Mouse (Mus musculus): ENCODE measurements around the gene Ppil2. TPM values are rescaled to one million over a fixed set of nuclear protein-coding genes. Genes with fewer than 3 reads are reported as not detected.
A peak's percentile ranks its signal among the peaks of the same experiment; 100 is the strongest.

Ppil2 gene
- polyA plus RNA-seq, 1 experiment: 84.6 TPM

DNA sequence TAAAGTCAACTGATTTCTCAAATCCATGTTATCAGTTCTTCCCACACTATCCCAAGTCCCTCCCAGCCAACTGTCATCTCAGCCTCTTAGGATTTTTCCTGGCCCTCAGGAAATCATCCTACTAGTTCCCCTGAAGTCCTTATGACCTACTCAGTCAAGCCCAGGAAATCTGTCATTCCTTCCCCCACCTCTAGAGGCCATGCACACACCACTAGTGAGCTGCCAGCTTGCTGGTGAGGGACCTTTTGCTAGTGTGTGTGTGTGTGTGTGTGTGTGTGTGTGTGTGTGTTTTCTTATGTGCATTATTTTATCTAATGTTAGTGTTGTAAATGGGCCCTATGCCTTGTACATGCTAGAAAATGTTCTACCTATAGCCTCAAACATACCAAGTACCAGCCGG lies 16.2 kb upstream of the Ppil2 start:
- no peaks in the 10 kb centered on the region for H3K27me3 ChIP-seq (ENCODE audit: control insufficient read depth, insufficient read depth, low read length)
- peaks cover 6% of the 10 kb centered on the region for H3K4me1 ChIP-seq (ENCODE audit: control insufficient read depth, insufficient read depth, insufficient read length)
- no peak overlapping the region for H3K4me3 ChIP-seq (ENCODE audit: extremely low read depth, insufficient read depth, insufficient read length)
- H3K27ac ChIP-seq (ENCODE audit: insufficient read depth, low read length): no peak overlapping the region
- peak in 1 of 2 experiments; percentile 59 for DNase-seq (ENCODE audit: low read depth in 1 of 2, low spot score in 2 of 2)
- TF ChIP-seq CTCF (IDR thresholded peaks at IDR 0.05; ENCODE audit: extremely low read depth, insufficient read depth, insufficient read length, insufficient replicate concordance) (peak; percentile 75; the same call in 1 of the 2 replicates), POLR2A (IDR thresholded peaks at IDR 0.05; ENCODE audit: low read depth, low read length) (no peak)
- no peaks in the 10 kb centered on the region for H3K36me3 ChIP-seq (ENCODE audit: control insufficient read depth, insufficient read depth, low read length)
- 92% methylated on average over 1 of the region's 1 CpGs for WGBS

DNA sequence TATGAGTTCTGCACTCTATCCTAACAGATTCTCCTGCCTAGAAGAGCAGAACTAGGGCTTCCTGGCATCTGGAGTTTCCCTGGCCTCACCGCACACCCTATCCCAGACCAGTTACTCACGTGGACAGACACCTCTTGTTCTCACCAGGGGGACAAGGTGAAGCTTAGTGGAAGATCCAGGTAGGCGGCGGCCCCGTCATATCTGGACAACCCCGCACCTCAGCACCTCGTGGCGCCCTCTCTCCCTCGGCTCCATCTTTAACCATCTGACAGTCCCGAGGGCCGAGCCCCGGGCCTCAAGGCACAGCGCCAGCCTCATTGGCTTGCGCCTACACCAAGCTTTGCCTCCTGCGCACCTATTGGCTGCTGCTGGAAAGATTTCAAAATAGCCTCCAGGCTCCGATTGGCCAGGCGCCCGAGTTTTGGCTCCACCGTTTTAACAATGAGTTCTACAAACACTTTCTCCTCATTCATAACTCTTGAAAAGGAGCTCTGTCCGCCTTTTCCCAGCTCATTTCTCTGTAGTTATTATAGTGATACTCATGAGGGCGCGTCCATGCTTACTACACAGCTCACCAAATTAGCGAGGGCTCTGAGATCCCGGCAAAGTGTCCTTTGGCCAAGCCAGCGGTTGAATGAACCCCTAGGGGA lies 13.9 kb upstream of the Ppil2 start, which contains the start of gene 2610318N02Rik:
TSS of gene 2610318N02Rik (minus strand) at position 297 of the 650 bp plus-strand sequence.
- no peak for TF ChIP-seq POLR2A (IDR thresholded peaks at IDR 0.05; ENCODE audit: low read depth, low read length)
- no peak for TF ChIP-seq CTCF (IDR thresholded peaks at IDR 0.05; ENCODE audit: extremely low read depth, insufficient read depth, insufficient read length, insufficient replicate concordance)
- WGBS: 2% methylated on average over 25 of the region's 25 CpGs
- no peaks in the 10 kb centered on the region for H3K27me3 ChIP-seq (ENCODE audit: control insufficient read depth, insufficient read depth, low read length)
- peak within 1 kb of the TSS; percentile 64 for H3K4me3 ChIP-seq (ENCODE audit: extremely low read depth, insufficient read depth, insufficient read length)
- no peaks in the 10 kb centered on the region for H3K36me3 ChIP-seq (ENCODE audit: control insufficient read depth, insufficient read depth, low read length)
- H3K4me1 ChIP-seq (ENCODE audit: control insufficient read depth, insufficient read depth, insufficient read length): no peaks in the 10 kb centered on the region; the same call in 1 of the 2 replicates
- DNase-seq (ENCODE audit: low read depth in 1 of 2, low spot score in 2 of 2): peak; percentile 51 to 68
- H3K27ac ChIP-seq (ENCODE audit: insufficient read depth, low read length): no peak within 1 kb of the TSS

DNA sequence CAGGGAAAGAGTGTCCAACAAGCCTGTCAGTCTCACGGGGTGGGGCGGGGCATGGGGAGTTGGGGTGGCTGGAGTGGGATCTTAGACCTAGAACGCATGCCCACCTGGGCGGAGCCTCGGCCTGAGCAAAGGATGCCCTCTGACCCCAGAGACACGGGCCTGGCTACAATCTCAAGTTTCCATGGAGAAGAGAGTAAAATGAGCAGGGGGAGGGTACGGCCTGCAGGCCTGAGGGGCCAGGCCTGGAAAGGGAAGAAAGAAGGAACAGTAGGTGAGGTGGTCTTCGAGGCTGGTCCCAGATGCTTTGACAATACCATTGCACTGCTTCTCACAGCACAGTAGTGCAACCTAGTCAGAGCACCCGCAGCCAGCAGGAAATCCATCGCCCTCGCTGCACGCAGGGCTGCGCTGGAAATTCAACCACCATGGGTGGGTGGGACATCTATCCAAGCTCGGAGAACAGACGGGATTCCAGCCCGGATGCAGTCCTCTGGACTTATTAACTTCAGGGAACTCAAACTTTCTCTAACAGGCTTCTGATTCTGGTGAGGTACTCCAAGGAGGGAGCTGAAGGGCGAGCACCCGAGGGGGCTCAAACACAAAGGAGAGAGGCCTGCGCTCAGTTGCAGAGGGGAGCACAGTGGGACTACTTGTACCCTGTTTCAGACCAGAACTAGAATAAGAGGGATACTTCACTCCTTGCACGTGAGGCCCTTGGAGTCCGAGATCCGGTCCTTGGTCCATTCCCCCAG lies 13.2 kb upstream of the Ppil2 start:
- Histone ChIP-seq H3K27me3 (ENCODE audit: control insufficient read depth, insufficient read depth, low read length) (no peaks in the 10 kb centered on the region), H3K36me3 (ENCODE audit: control insufficient read depth, insufficient read depth, low read length) (no peaks in the 10 kb centered on the region), H3K4me1 (ENCODE audit: control insufficient read depth, insufficient read depth, insufficient read length) (no peaks in the 10 kb centered on the region; the same call in 1 of the 2 replicates), H3K27ac (ENCODE audit: insufficient read depth, low read length) (no peak overlapping the region), H3K4me3 (ENCODE audit: extremely low read depth, insufficient read depth, insufficient read length) (peak overlapping the region; percentile 64)
- TF ChIP-seq CTCF (IDR thresholded peaks at IDR 0.05; ENCODE audit: extremely low read depth, insufficient read depth, insufficient read length, insufficient replicate concordance): no peak
- TF ChIP-seq POLR2A (IDR thresholded peaks at IDR 0.05; ENCODE audit: low read depth, low read length): no peak
- WGBS: 23% methylated on average over 22 of the region's 22 CpGs
- DNase-seq (ENCODE audit: low read depth in 1 of 2, low spot score in 2 of 2): no peak

DNA sequence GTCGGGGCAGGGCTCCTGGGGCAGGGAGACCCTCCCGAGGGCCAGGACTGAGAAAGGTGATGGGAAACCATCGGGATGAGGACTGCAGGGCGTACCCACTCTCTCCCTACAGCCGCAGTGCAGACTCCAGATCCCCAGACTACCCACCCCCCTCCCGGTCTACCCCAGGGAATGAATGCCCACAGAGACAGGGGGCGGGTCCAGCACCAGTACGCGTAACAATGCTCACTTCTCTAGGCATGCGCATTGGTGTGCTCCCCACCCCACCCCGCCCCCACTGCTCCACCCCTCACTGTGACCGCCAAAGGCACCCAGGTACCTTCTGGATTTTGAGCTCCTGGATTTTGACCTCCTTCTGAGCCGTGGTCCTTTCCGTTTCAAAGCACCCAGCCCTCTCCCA lies 10.5 kb upstream of the Ppil2 start:
- no peak for DNase-seq (ENCODE audit: low read depth in 1 of 2, low spot score in 2 of 2)
- no peak for TF ChIP-seq CTCF (IDR thresholded peaks at IDR 0.05; ENCODE audit: extremely low read depth, insufficient read depth, insufficient read length, insufficient replicate concordance)
- TF ChIP-seq POLR2A (IDR thresholded peaks at IDR 0.05; ENCODE audit: low read depth, low read length): no peak
- Histone ChIP-seq H3K36me3 (ENCODE audit: control insufficient read depth, insufficient read depth, low read length) (no peaks in the 10 kb centered on the region), H3K4me1 (ENCODE audit: control insufficient read depth, insufficient read depth, insufficient read length) (no peaks in the 10 kb centered on the region; the same call in 1 of the 2 replicates), H3K27me3 (ENCODE audit: control insufficient read depth, insufficient read depth, low read length) (no peaks in the 10 kb centered on the region), H3K4me3 (ENCODE audit: extremely low read depth, insufficient read depth, insufficient read length) (no peak overlapping the region), H3K27ac (ENCODE audit: insufficient read depth, low read length) (no peak overlapping the region)
- 92% methylated on average over 14 of the region's 14 CpGs for WGBS

DNA sequence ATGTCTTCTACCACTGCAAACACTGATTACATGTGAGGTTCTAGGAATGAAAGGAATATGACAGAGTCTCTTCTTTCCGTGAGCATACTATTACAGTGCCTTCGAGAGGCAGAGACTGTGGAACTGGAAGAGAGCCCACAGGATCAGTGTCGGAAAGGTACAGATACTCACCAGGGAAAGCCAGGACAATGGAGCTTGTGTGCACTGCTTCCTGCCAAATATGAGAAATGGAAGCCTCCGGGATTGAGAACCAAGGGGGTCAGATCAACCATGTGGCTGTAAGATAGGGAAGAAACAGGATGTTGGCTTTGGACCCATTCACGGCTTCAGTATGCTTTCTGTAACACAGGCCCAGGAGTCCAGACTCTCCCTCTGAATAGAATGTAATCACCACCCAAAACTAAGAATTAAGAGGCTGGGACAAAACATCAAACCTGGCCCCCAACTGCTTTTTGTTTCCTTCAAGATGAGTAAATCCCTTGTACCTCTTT lies 6.3 kb upstream of the Ppil2 start:
- DNase-seq (ENCODE audit: low read depth in 1 of 2, low spot score in 2 of 2): no peak
- WGBS: 89% methylated on average over 5 of the region's 5 CpGs
- no peak overlapping the region for H3K4me3 ChIP-seq (ENCODE audit: extremely low read depth, insufficient read depth, insufficient read length)
- no peak overlapping the region; the same call in 1 of the 2 replicates for H3K27ac ChIP-seq (ENCODE audit: insufficient read depth, low read length)
- no peaks in the 10 kb centered on the region for H3K4me1 ChIP-seq (ENCODE audit: control insufficient read depth, insufficient read depth, insufficient read length)
- no peaks in the 10 kb centered on the region for H3K27me3 ChIP-seq (ENCODE audit: control insufficient read depth, insufficient read depth, low read length)
- no peak for TF ChIP-seq CTCF (IDR thresholded peaks at IDR 0.05; ENCODE audit: extremely low read depth, insufficient read depth, insufficient read length, insufficient replicate concordance)
- no peak for TF ChIP-seq POLR2A (IDR thresholded peaks at IDR 0.05; ENCODE audit: low read depth, low read length)
- H3K36me3 ChIP-seq (ENCODE audit: control insufficient read depth, insufficient read depth, low read length): no peaks in the 10 kb centered on the region

DNA sequence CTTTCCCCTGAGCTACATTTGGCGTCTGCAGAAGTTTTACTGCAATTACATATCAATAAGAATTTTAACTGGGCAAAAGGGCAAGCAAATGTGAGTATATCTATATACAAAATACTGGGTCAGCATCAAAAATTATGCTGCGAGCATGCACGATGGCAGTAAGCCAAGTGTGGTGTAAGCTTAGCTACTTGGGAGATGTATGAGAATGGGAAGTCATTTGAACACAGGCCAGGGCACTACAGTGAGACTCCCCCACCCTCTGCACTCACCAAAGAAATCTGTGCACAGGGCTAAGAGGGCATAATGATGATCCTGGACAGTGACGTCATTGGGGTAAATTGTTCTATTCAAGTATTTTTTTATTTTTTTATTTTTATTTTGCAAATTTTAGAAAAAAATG lies 6.5 kb downstream of the Ppil2 start:
- TF ChIP-seq POLR2A (IDR thresholded peaks at IDR 0.05; ENCODE audit: low read depth, low read length) (no peak), CTCF (IDR thresholded peaks at IDR 0.05; ENCODE audit: extremely low read depth, insufficient read depth, insufficient read length, insufficient replicate concordance) (no peak)
- peaks cover 37% of the 10 kb centered on the region for H3K36me3 ChIP-seq (ENCODE audit: control insufficient read depth, insufficient read depth, low read length)
- 83% methylated on average over 4 of the region's 4 CpGs for WGBS

More for the DNA sequence above, 6.5 kb downstream of the Ppil2 start:
- Histone ChIP-seq H3K4me1 (ENCODE audit: control insufficient read depth, insufficient read depth, insufficient read length) (no peaks in the 10 kb centered on the region), H3K27ac (ENCODE audit: insufficient read depth, low read length) (no peak overlapping the region), H3K4me3 (ENCODE audit: extremely low read depth, insufficient read depth, insufficient read length) (no peak overlapping the region), H3K27me3 (ENCODE audit: control insufficient read depth, insufficient read depth, low read length) (no peaks in the 10 kb centered on the region)
- DNase-seq (ENCODE audit: low read depth in 1 of 2, low spot score in 2 of 2): no peak

Data from spleen, adult 2 months (tissue).